Mouse (Mus musculus) midbrain, embryonic 11.5 days (tissue): Measurements from ENCODE around the gene Abca1. TPM values are rescaled to one million over a fixed set of nuclear protein-coding genes. Genes with fewer than 3 reads are reported as not detected.

Source experiments
- ATAC-seq: fragments of 200-750 bp; cut with Nextera tagmentation; 2 replicates; pipeline ENCODE4 v1.8.0; 2017; ENCODE audit warnings: moderate TSS enrichment, moderate library complexity; ENCODE audit not compliant: low FRiP score
- DNase-seq: peaks from one replicate; pipeline ENCODE4 v3.0.0; 2015; ENCODE audit warnings: low spot score; ENCODE audit errors: missing footprints
- H3K27ac ChIP-seq: fragments of 300-500 bp; sonication (generic); 2 replicates; pipeline ENCODE4 v1.5.1; 2014; ENCODE audit warnings: low read depth, low read length
- H3K27me3 ChIP-seq: fragments of 300-500 bp; sonication (generic); 2 replicates; pipeline ENCODE4 v1.6.1; 2014; ENCODE audit warnings: mild to moderate bottlenecking, low read length, moderate library complexity, mixed read lengths; ENCODE audit not compliant: control insufficient read depth, insufficient read depth
- H3K36me3 ChIP-seq: fragments of 300-500 bp; sonication (generic); 2 replicates; pipeline ENCODE4 v1.6.1; 2014; ENCODE audit warnings: mild to moderate bottlenecking, low read length, moderate library complexity, mixed read lengths; ENCODE audit not compliant: control insufficient read depth, insufficient read depth
- H3K4me1 ChIP-seq: fragments of 300-500 bp; sonication (generic); 2 replicates; pipeline ENCODE4 v1.6.1; 2014; ENCODE audit warnings: low read length; ENCODE audit not compliant: control insufficient read depth, insufficient read depth
- H3K4me2 ChIP-seq: fragments of 300-500 bp; sonication (generic); 2 replicates; pipeline ENCODE4 v1.6.1; 2014; ENCODE audit warnings: mild to moderate bottlenecking, moderate library complexity
- H3K4me3 ChIP-seq: fragments of 300-500 bp; sonication (generic); 2 replicates; pipeline ENCODE4 v1.5.1; 2014; ENCODE audit warnings: low read depth, low read length
- H3K9ac ChIP-seq: fragments of 300-500 bp; sonication (generic); 2 replicates; pipeline ENCODE4 v1.6.1; 2014; ENCODE audit warnings: low read length
- H3K9me3 ChIP-seq: fragments of 300-500 bp; sonication (generic); 2 replicates; pipeline ENCODE4 v1.6.1; 2016; ENCODE audit warnings: low read length; ENCODE audit not compliant: control insufficient read depth
- WGBS: fragments of 180-500 bp; shearing (Covaris S2); extraction: QIAGEN DNeasy Blood & Tissue Kit; methylation state at CpG from one replicate; pipeline ENCODE4 v1.1.7; 2014; 5-methylcytosine and 5-hydroxymethylcytosine counted together
- polyA plus RNA-seq: library from polyadenylated mRNA; unstranded; fragments of >200 nt; fragmentation: Nextera tagmentation; extraction: Ambion mirVana; gene quantifications from 2 replicates; pipeline ENCODE4 v1.2.1, GENCODE M21; 2014

Gene Abca1
- polyA plus RNA-seq, 1 experiment from 2014 or later = 5.4 TPM

DNA sequence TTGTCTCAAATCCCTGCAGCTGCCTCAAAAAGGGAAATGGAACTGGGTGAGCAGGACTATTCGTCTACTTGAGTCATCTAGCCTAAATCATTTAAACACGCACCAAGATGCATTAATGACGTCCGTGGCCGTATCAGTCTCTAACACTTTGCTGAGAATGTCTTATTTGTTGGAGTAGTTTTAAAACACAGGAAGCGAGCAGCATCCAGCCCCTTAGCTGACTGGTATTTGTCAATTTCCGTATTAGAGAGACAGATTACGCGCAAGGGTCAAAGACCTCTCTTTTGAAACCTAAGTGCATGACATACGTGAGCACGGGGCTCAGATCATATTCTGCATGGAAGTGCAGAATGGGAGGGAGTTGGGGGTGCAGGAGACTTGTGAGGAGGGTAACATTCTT is 4.2 kb downstream of the Abca1 start:
- Histone ChIP-seq H3K4me1 (peaks cover 9% of the 10 kb centered on the region; the same call in 1 of the 2 replicates), H3K27ac (no peak overlapping the region), H3K4me3 (no peak overlapping the region), H3K9me3 (no peaks in the 10 kb centered on the region), H3K36me3 (no peaks in the 10 kb centered on the region), H3K9ac (no peak overlapping the region), H3K4me2 (no peak overlapping the region), H3K27me3 (no peaks in the 10 kb centered on the region; the same call in none of the 2 replicates)
- no peak for DNase-seq
- no peak for ATAC-seq
- WGBS = 84% methylated on average over 11 of the region's 11 CpGs

DNA sequence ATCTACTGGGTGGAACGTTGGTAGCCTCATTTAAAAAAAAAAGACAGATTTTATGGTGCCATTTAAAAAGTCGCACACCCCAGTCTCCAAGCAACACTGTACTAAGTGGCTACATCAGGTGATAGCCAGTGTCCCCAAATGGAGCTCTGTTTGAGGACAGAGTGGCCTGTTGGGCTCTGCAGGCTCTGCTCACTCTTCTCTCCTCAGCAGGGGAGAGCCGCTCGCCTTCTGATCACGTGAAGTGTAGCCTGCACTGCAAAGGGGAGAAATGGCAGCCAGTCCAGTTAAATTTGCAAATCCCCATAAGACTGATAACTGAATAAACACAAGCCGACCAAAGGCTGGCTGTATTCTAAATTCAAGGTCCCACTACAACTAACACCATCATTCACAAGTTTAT is 6.0 kb downstream of the Abca1 start:
- H3K4me3 ChIP-seq = no peak overlapping the region
- no peak overlapping the region for H3K9ac ChIP-seq
- no peak for ATAC-seq
- no peaks in the 10 kb centered on the region for H3K36me3 ChIP-seq
- no peaks in the 10 kb centered on the region for H3K9me3 ChIP-seq
- H3K27ac ChIP-seq = no peak overlapping the region
- H3K4me2 ChIP-seq = no peak overlapping the region
- 38% methylated on average over 6 of the region's 6 CpGs for WGBS
- peaks cover 6% of the 10 kb centered on the region; the same call in 1 of the 2 replicates for H3K4me1 ChIP-seq
- no peaks in the 10 kb centered on the region for H3K27me3 ChIP-seq
- peak; percentile 78 for DNase-seq

GRCm38 (mm10) chr4:53153061-53153460 is 6.6 kb downstream of the Abca1 start:
- H3K4me2 ChIP-seq = no peak overlapping the region
- peak; percentile 77 for DNase-seq
- H3K4me3 ChIP-seq = no peak overlapping the region
- no peaks in the 10 kb centered on the region for H3K36me3 ChIP-seq
- H3K4me1 ChIP-seq = 0 out of 2 replicates have a peak, but pooled peaks cover 4% of the 10 kb centered on the region
- H3K9me3 ChIP-seq = no peaks in the 10 kb centered on the region
- no peak overlapping the region for H3K9ac ChIP-seq
- no peaks in the 10 kb centered on the region for H3K27me3 ChIP-seq
- 75% methylated on average over 4 of the region's 4 CpGs for WGBS
- ATAC-seq = no peak
- no peak overlapping the region for H3K27ac ChIP-seq

DNA sequence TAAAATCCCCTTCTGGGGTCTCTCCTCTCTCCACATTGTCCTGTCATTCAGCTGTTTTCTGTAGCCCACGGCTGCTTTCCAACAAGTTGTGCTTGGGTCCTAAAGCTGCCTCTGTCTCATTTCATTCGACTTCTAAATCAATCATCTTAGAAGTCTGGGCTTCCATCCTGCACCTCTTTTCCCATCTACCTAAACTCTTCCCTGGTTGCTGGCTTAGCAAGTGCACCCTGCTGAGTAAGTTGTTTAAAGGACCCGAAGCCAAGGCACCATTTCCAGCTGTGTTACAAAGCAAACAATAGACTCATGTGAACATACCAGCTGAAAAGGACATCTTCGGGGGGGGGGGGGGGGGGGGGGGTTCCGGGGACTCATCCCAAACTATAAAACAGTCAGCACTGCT is 7.0 kb downstream of the Abca1 start:
- H3K36me3 ChIP-seq = no peaks in the 10 kb centered on the region
- no peaks in the 10 kb centered on the region for H3K27me3 ChIP-seq
- no peak overlapping the region for H3K9ac ChIP-seq
- no peak for ATAC-seq
- peak; percentile 80 for DNase-seq
- 19% methylated on average over 4 of the region's 5 CpGs for WGBS
- no peak overlapping the region for H3K4me3 ChIP-seq
- H3K27ac ChIP-seq = no peak overlapping the region
- H3K4me2 ChIP-seq = no peak overlapping the region
- 0 out of 2 replicates have a peak, but pooled peaks cover 4% of the 10 kb centered on the region for H3K4me1 ChIP-seq
- no peaks in the 10 kb centered on the region for H3K9me3 ChIP-seq

DNA sequence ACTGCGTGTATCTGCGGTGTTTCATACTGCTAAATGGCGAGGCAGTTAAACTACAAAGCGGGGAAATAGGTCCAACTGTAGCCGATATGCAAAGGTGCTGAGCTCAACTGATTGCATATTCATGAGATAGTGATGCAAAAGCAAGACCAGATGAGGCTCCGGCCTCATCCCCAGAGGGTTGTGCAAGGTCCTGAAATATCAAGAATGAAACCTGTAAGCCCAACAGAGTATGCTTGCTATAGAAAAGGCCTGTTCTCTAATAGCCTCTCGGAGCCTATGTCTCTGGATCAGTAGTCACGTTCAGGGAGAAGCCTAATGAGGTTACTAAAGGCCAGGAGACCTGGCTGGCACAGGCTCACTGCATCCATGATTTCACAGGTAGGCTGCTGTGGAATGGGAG is 9.2 kb downstream of the Abca1 start:
- WGBS = 84% methylated on average over 8 of the region's 8 CpGs
- Histone ChIP-seq H3K4me1 (0 out of 2 replicates have a peak, but pooled peaks cover 4% of the 10 kb centered on the region), H3K4me3 (no peak overlapping the region), H3K9ac (no peak overlapping the region), H3K9me3 (no peaks in the 10 kb centered on the region), H3K27me3 (no peaks in the 10 kb centered on the region), H3K27ac (no peak overlapping the region), H3K4me2 (no peak overlapping the region), H3K36me3 (no peaks in the 10 kb centered on the region)
- DNase-seq (peak; percentile 70), ATAC-seq (no peak)

DNA sequence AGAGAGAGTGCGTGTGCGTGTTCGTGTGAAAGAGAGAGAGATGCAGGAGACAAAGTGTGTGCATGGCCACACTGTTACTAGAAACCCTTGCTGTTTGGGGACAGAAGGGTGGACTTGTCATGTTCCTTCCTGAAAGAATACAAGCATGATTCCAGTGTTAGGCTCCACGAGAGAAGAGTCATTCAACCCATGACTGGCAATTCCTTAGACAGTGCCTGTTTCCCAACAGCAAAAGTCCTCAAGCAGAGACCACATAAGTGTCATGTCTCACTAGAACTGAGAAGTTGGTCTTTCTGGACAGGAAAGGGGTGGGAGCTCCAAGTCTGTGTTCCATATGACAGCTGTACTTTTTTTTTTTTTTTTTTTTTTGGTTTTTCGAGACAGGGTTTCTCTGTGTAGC is 10.1 kb downstream of the Abca1 start:
- Histone ChIP-seq H3K27ac (no peak overlapping the region), H3K9ac (no peak overlapping the region), H3K4me2 (no peak overlapping the region), H3K27me3 (no peaks in the 10 kb centered on the region), H3K4me1 (0 out of 2 replicates have a peak, but pooled peaks cover 4% of the 10 kb centered on the region), H3K4me3 (no peak overlapping the region), H3K9me3 (no peaks in the 10 kb centered on the region), H3K36me3 (no peaks in the 10 kb centered on the region)
- peak; percentile 81 for DNase-seq
- no peak for ATAC-seq
- 88% methylated on average over 4 of the region's 5 CpGs for WGBS

GRCm38 (mm10) chr4:53148817-53149216 is 10.9 kb downstream of the Abca1 start:
- H3K4me3 ChIP-seq = no peak overlapping the region
- no peaks in the 10 kb centered on the region for H3K36me3 ChIP-seq
- ATAC-seq = no peak
- H3K27ac ChIP-seq = no peak overlapping the region
- no peaks in the 10 kb centered on the region for H3K9me3 ChIP-seq
- H3K9ac ChIP-seq = no peak overlapping the region
- H3K27me3 ChIP-seq = no peaks in the 10 kb centered on the region
- 80% methylated on average over 2 of the region's 2 CpGs for WGBS
- H3K4me1 ChIP-seq = 0 out of 2 replicates have a peak, but pooled peaks cover 4% of the 10 kb centered on the region
- H3K4me2 ChIP-seq = no peak overlapping the region
- no peak for DNase-seq

DNA sequence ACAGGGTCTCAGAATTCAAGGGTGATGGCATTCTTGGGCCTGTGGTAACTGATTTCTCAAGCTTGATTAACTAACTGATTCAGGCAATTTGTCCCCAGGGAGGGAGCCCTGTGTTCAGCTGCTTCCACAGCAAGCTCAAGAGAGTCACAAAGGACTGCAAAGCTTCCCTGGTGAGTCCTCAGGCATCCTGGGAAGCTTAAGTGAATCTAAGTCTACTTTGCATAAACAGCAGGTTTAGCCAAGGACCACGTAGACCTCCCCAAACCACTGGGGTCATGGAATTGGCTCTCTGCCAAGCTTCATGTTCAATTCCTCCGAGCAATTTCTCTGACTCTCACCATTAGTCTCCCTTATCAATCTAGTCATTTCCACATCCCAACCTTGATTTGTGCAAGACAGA is 12.2 kb downstream of the Abca1 start:
- ATAC-seq (no peak), DNase-seq (no peak)
- Histone ChIP-seq H3K4me2 (no peak overlapping the region), H3K27ac (no peak overlapping the region), H3K4me1 (0 out of 2 replicates have a peak, but pooled peaks cover under 1% of the 10 kb centered on the region), H3K9me3 (no peaks in the 10 kb centered on the region), H3K36me3 (no peaks in the 10 kb centered on the region), H3K27me3 (no peaks in the 10 kb centered on the region), H3K9ac (no peak overlapping the region), H3K4me3 (no peak overlapping the region)
- WGBS = 13% methylated on average over 2 of the region's 2 CpGs

DNA sequence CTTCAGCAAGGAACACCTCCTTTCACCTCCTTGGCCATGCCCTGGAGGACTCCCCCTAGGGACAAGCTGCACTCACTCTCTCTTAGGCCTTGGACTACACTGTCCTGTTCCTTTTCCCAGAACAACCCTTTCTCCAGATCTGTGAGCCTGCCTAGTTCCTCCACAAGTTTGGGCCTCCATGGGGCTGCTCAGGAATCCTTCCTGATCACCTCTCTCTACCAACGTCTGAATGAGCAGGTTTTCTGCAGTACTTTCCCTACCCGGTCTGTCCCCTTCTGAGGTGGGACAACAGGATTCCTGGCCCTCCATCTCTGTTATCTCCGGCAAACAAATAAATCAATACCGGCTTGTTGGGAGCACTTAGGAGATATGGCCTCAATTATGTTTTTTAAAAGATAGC is 12.6 kb downstream of the Abca1 start:
- Histone ChIP-seq H3K4me3 (no peak overlapping the region), H3K9me3 (no peaks in the 10 kb centered on the region), H3K36me3 (no peaks in the 10 kb centered on the region), H3K9ac (no peak overlapping the region), H3K27me3 (no peaks in the 10 kb centered on the region), H3K4me2 (no peak overlapping the region), H3K4me1 (no peaks in the 10 kb centered on the region), H3K27ac (no peak overlapping the region)
- no peak for ATAC-seq
- DNase-seq = no peak
- WGBS = 49% methylated on average over 4 of the region's 4 CpGs
